Mouse (Mus musculus): ENCODE results near the gene Ankrd33b.

The Ankrd33b gene

DNA sequence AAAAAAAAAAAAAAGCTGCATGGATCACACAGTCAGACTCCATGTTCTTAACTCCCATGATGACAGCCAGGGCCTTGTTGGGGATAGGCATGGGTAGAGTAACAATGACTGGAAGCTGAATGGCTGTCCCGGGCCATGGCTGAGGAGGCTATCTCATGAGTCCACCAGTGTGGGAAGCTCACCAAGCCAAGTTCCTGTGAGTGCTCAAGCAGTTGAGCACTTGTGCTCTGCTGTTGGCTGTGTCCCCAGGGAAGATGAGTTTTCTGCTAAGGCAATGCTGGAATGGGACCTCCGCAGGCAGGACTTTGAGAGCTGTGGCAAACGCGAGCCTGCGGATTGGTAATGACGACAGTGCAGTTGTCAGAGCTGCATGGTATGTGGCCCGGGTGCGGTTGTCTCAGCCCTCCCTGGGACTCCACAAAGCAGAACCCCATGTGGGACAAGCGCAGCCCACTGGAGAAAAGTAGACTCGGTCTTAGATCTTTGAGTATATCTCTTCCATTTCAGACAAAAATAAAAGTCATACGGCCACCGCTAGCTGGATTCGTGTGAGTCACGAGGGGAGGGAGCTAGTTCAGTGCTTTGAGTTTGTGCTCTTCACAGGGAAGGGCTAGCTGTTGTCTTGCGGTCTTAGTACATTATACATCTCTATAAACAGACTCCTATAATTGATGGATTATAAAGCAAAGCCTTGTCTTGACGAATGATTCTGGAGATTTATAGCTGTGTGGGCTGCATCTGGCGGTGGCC, 122.7 kb downstream of the Ankrd33b start:
- in situ Hi-C loops (cut with MboI, MseI) = no loop called here

DNA sequence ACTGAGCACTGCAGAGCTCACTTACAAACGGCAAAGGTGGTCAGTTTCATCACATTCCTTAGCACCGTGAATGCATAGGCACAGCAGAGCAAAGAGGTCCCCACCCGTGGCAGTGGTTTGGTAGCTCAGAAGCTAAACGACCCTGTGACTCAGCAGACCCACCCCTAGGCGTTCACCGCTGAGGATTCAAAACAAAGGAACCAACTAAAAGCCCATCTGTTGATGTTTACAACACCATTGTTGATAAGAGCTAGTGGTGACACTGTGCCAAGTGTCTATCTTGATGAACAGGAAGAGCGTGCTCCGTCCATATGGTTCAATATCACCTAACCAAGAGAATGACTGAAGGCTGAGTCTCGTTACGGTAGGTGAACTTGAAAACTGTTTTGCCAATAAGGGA, 124.3 kb downstream of the Ankrd33b start:
- in situ Hi-C loops (cut with MboI, MseI) = no loop called here
